In the genomic region with DNA sequence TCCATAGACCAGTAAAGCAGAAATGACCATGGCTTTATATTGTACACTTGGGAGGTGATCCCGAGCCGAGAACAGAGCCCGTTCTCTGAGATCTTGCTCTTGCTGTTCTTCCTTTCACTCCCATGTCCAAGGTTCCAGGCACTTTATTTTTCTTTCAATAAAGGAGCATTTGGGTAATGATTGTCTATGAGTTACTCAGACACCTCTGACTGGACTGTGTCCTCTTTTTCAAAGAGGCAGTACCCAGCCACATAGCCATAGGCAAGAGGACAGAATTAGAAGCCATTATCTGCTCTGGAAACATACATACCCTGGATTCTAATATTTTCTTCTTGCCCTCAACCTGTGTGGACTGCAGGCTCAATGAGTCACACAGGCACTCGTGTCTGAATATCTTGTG, we compare ENCODE assay signal across 9 mouse cellular contexts. TPM values are rescaled to one million over a fixed set of nuclear protein-coding genes. Genes with fewer than 3 reads are reported as not detected.
DNase-seq lines count a peak whose midpoint lies in the region; ATAC-seq lines count a peak whose summit lies in the region.
"Had no signal": no experiment of that assay in that cellular context is flagged by ENCODE, and none has a peak within 500 bp of the region (broad histone marks: within the 10 kb centered on the region; RNA-seq: fewer than 3 reads in every experiment).

No protein-coding gene starts in this region.

- intact Hi-C loops in left cerebral cortex, postnatal 36 days (cut with DNase I): no loop called here

- peak overlapping the region; percentile 81 for H3K27ac ChIP-seq in heart, embryonic 10.5 days
- H3K27ac ChIP-seq in lung, embryonic 15.5 days: peak overlapping the region; percentile 51
- peak overlapping the region; percentile 85 for H3K27ac ChIP-seq in stomach, embryonic 14.5 days (ENCODE audit: low read length)
- no peak overlapping the region for H3K27ac ChIP-seq in hindbrain, embryonic 12.5 days

- H3K4me2 ChIP-seq in lung, embryonic 15.5 days: peak overlapping the region; percentile 89; the same call in 1 of the 2 replicates
- H3K4me2 ChIP-seq in stomach, embryonic 14.5 days (replicated peaks; ENCODE audit: low read depth, low read length): peak overlapping the region; percentile 92
- no peak overlapping the region for H3K4me2 ChIP-seq in hindbrain, embryonic 12.5 days (replicated peaks)

- 76% methylated on average over 4 of the region's 4 CpGs for WGBS in heart, embryonic 10.5 days
- 69% methylated on average over 4 of the region's 4 CpGs for WGBS in lung, embryonic 15.5 days
- WGBS in stomach, embryonic 14.5 days: 69% methylated on average over 4 of the region's 4 CpGs
- WGBS in hindbrain, embryonic 12.5 days: 74% methylated on average over 4 of the region's 4 CpGs

- ATAC-seq in lung, embryonic 15.5 days (ENCODE audit: borderline replicate concordance, extremely low read depth, low FRiP score, low TSS enrichment): no peak
- no peak for ATAC-seq in stomach, embryonic 14.5 days (ENCODE audit: insufficient number of reproducible peaks, insufficient read depth, low FRiP score, low read depth)
- ATAC-seq in hindbrain, embryonic 12.5 days (ENCODE audit: low FRiP score): no peak

- no peak overlapping the region; the same call in 1 of the 2 replicates for H3K4me3 ChIP-seq in heart, embryonic 10.5 days
- no peak overlapping the region for H3K4me3 ChIP-seq in lung, embryonic 15.5 days
- H3K4me3 ChIP-seq in stomach, embryonic 14.5 days (ENCODE audit: low read depth, low read length): no peak overlapping the region
- no peak overlapping the region for H3K4me3 ChIP-seq in hindbrain, embryonic 12.5 days
- H3K4me3 ChIP-seq: forebrain, embryonic 12.5 days had no signal

- no peaks in the 10 kb centered on the region for H3K27me3 ChIP-seq in heart, embryonic 10.5 days (ENCODE audit: insufficient read depth, poor library complexity, severe bottlenecking)
- H3K27me3 ChIP-seq in lung, embryonic 15.5 days: no peaks in the 10 kb centered on the region
- no peaks in the 10 kb centered on the region for H3K27me3 ChIP-seq in stomach, embryonic 14.5 days (ENCODE audit: control insufficient read depth, insufficient read depth, low read length)
- no peaks in the 10 kb centered on the region; the same call in 1 of the 2 replicates for H3K27me3 ChIP-seq in hindbrain, embryonic 12.5 days
- H3K27me3 ChIP-seq: forebrain, embryonic 12.5 days had no signal

- H3K9ac ChIP-seq in lung, embryonic 15.5 days: no peak overlapping the region
- no peak overlapping the region for H3K9ac ChIP-seq in stomach, embryonic 14.5 days (replicated peaks; ENCODE audit: low read depth, low read length)
- H3K9ac ChIP-seq in hindbrain, embryonic 12.5 days: no peak overlapping the region
- H3K9ac ChIP-seq: forebrain, embryonic 12.5 days had no signal

- no peak for DNase-seq in heart, embryonic 10.5 days (ENCODE audit: low spot score)
- no peak for DNase-seq in heart, adult 9 months (ENCODE audit: low spot score in 2 of 2)
- DNase-seq in lung, postnatal 4 days: no peak
- peak; percentile 28 for DNase-seq in kidney, postnatal 14 days
- no peak for DNase-seq in left cerebral cortex, postnatal 36 days (ENCODE audit: low spot score in 2 of 2)

- H3K9me3 ChIP-seq in heart, embryonic 10.5 days: no peaks in the 10 kb centered on the region
- no peaks in the 10 kb centered on the region for H3K9me3 ChIP-seq in lung, embryonic 15.5 days
- no peaks in the 10 kb centered on the region for H3K9me3 ChIP-seq in stomach, embryonic 14.5 days (ENCODE audit: control insufficient read depth, low read depth, low read length)
- H3K9me3 ChIP-seq in hindbrain, embryonic 12.5 days (replicated peaks): no peaks in the 10 kb centered on the region
- H3K9me3 ChIP-seq: forebrain, embryonic 12.5 days had no signal

- peaks cover 13% of the 10 kb centered on the region for H3K36me3 ChIP-seq in heart, embryonic 10.5 days
- peaks cover 12% of the 10 kb centered on the region for H3K36me3 ChIP-seq in lung, embryonic 15.5 days
- peaks cover 4% of the 10 kb centered on the region for H3K36me3 ChIP-seq in stomach, embryonic 14.5 days (ENCODE audit: control insufficient read depth, insufficient read depth, low read length)
- peaks cover 13% of the 10 kb centered on the region for H3K36me3 ChIP-seq in hindbrain, embryonic 12.5 days

- peaks cover 30% of the 10 kb centered on the region for H3K4me1 ChIP-seq in heart, embryonic 10.5 days
- peaks cover 19% of the 10 kb centered on the region for H3K4me1 ChIP-seq in lung, embryonic 15.5 days
- H3K4me1 ChIP-seq in stomach, embryonic 14.5 days (ENCODE audit: control insufficient read depth, insufficient read depth, low read length): peaks cover 21% of the 10 kb centered on the region
- H3K4me1 ChIP-seq in hindbrain, embryonic 12.5 days: peaks cover 25% of the 10 kb centered on the region

RNA-seq across cellular contexts. Expression of gene Mtmr11, which starts 2.0 kb away (rescaled TPM):
- polyA plus RNA-seq in heart, embryonic 10.5 days (2016; fragmentation: Nextera tagmentation; extraction: Ambion mirVana): 6.0 and 10.5 TPM in 2 replicates
- polyA plus RNA-seq in lung, embryonic 15.5 days (2015; fragmentation: Nextera tagmentation; extraction: Ambion mirVana): 11.2 and 14.9 TPM in 2 replicates
- 20.8 and 24.6 TPM in 2 replicates for polyA plus RNA-seq in stomach, embryonic 14.5 days (2014; fragmentation: Nextera tagmentation; extraction: Ambion mirVana)
- 20.8 and 23.0 TPM in 2 replicates for polyA plus RNA-seq in hindbrain, embryonic 12.5 days (2016; fragmentation: Nextera tagmentation; extraction: Ambion mirVana)
- total RNA-seq in left cerebral cortex, postnatal 36 days (2021): 1 to 10 TPM; 5.7 to 6.7 TPM

RNA-seq across cellular contexts. Expression of gene Sf3b4, which starts 12.3 kb away (rescaled TPM):
- polyA plus RNA-seq in heart, embryonic 10.5 days (2016; fragmentation: Nextera tagmentation; extraction: Ambion mirVana): 143 and 190 TPM in 2 replicates
- polyA plus RNA-seq in lung, embryonic 15.5 days (2015; fragmentation: Nextera tagmentation; extraction: Ambion mirVana): 168 and 175 TPM in 2 replicates
- polyA plus RNA-seq in stomach, embryonic 14.5 days (2014; fragmentation: Nextera tagmentation; extraction: Ambion mirVana): 161 and 166 TPM in 2 replicates
- 164 and 170 TPM in 2 replicates for polyA plus RNA-seq in hindbrain, embryonic 12.5 days (2016; fragmentation: Nextera tagmentation; extraction: Ambion mirVana)
- total RNA-seq in left cerebral cortex, postnatal 36 days (2021): 10 to 100 TPM; 40.7 to 42.9 TPM

RNA-seq across cellular contexts. Expression of gene Sv2a, which starts 21.1 kb away (rescaled TPM):
- polyA plus RNA-seq in heart, embryonic 10.5 days (2016; fragmentation: Nextera tagmentation; extraction: Ambion mirVana): 17.8 and 22.6 TPM in 2 replicates
- 3.7 and 4.4 TPM in 2 replicates for polyA plus RNA-seq in lung, embryonic 15.5 days (2015; fragmentation: Nextera tagmentation; extraction: Ambion mirVana)
- 5.7 and 6.5 TPM in 2 replicates for polyA plus RNA-seq in stomach, embryonic 14.5 days (2014; fragmentation: Nextera tagmentation; extraction: Ambion mirVana)
- polyA plus RNA-seq in hindbrain, embryonic 12.5 days (2016; fragmentation: Nextera tagmentation; extraction: Ambion mirVana): 44.5 and 44.9 TPM in 2 replicates
- total RNA-seq in left cerebral cortex, postnatal 36 days (2021): 100 to 1,000 TPM; 399 to 446 TPM

RNA-seq across cellular contexts. Expression of gene Otud7b, which starts 55.5 kb away (rescaled TPM):
- polyA plus RNA-seq in heart, embryonic 10.5 days (2016; fragmentation: Nextera tagmentation; extraction: Ambion mirVana): 15.2 and 16.1 TPM in 2 replicates
- 22.0 and 22.9 TPM in 2 replicates for polyA plus RNA-seq in lung, embryonic 15.5 days (2015; fragmentation: Nextera tagmentation; extraction: Ambion mirVana)
- 13.9 and 16.2 TPM in 2 replicates for polyA plus RNA-seq in stomach, embryonic 14.5 days (2014; fragmentation: Nextera tagmentation; extraction: Ambion mirVana)
- polyA plus RNA-seq in hindbrain, embryonic 12.5 days (2016; fragmentation: Nextera tagmentation; extraction: Ambion mirVana): 17.3 and 18.2 TPM in 2 replicates
- 10 to 100 TPM; 28.8 to 32.0 TPM for total RNA-seq in left cerebral cortex, postnatal 36 days (2021)

RNA-seq across cellular contexts. Expression of gene Bola1, which starts 59.7 kb away (rescaled TPM):
- 58.9 and 62.8 TPM in 2 replicates for polyA plus RNA-seq in heart, embryonic 10.5 days (2016; fragmentation: Nextera tagmentation; extraction: Ambion mirVana)
- 56.8 and 64.4 TPM in 2 replicates for polyA plus RNA-seq in lung, embryonic 15.5 days (2015; fragmentation: Nextera tagmentation; extraction: Ambion mirVana)
- 52.7 and 61.3 TPM in 2 replicates for polyA plus RNA-seq in stomach, embryonic 14.5 days (2014; fragmentation: Nextera tagmentation; extraction: Ambion mirVana)
- 54.4 and 59.8 TPM in 2 replicates for polyA plus RNA-seq in hindbrain, embryonic 12.5 days (2016; fragmentation: Nextera tagmentation; extraction: Ambion mirVana)
- total RNA-seq in left cerebral cortex, postnatal 36 days (2021): 10 to 100 TPM; 13.3 to 19.4 TPM
